Mouse (Mus musculus): ENCODE measurements around the gene Tmem213. TPM values are rescaled to one million over a fixed set of nuclear protein-coding genes. Genes with fewer than 3 reads are reported as not detected.

Gene Tmem213
- total RNA-seq (2014; fragmentation: Nextera tagmentation) (not detected in 2 replicates), total RNA-seq (2017) (not detected in 2 replicates)

DNA sequence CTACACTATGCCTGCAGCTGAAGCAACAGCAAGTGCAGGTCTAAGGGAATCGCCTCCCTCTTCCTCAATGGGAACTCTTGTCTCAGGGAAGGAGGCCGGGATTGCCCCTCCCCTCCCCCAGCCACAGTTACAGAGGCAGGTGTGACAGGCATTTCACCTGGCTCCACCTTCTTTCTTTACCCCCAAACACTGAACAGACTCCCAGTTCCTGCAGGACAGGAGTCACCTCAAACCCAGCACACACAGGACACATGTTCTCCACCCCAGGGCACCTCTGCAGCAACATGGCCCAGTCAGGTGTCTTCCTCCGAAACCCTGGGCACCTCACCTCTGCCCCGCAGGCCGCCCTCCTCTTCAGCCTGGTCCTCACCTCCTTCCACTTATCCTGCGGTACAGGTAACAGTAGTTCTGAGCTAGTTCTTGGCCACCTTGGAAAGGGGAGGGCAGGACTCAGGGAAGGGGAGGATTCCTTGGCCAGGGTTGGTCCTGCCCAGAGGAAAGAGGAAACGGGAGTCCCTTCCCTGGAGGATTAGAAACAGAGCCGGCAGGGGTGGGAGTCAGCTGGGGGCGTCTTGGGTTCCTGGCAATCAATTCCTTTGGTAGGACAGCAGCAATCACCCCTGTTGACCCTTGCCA lies at the start of gene Tmem213:
Gene Tmem213, plus strand, starts transcription at position 96 of the 636 bp plus-strand sequence.
- no peak for ATAC-seq (replicated peaks; ENCODE audit: poor library complexity, severe bottlenecking)

DNA sequence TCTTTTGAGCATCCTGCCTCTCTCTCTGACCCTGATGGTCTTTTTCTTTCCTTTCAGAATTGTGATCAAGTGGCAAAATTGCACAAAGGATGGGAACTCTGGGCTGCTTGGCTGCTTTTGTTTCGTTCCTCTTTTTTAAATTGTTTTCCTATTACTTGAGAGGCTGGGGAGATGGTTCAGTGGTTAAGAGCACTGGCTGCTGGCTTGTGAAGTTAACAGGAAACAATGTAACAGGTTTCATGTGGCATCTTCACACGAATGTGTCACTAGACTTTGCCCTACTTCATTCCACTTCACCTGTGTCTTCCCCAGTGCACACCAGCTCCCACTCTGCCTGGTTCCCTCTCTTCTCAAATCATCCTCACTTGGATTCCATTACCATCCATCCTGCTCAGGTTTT lies 44.4 kb upstream of the Tmem213 start:
- 0 out of 2 replicates have a peak, but pooled peaks have one; percentile 3 for ATAC-seq (replicated peaks; ENCODE audit: poor library complexity, severe bottlenecking)

DNA sequence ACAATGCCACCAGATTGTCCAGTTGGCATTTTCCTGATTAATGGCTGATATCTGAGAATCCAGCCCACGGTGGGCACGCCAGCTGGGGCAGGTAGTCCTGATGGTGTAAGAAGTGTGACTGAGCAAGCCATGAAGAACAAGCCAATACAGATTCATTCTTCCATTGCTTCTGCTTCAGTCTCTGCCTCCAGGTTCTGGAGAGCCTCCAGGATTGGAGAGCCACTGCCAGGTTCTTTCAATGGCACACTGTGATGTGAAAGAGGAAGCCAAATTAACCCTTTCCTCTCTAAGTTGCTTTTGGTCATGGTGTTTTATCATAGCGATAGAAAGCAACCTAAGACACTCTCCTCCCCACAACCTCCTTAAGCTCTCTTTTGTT lies 43.9 kb upstream of the Tmem213 start:
- peak; percentile 52 for ATAC-seq (replicated peaks; ENCODE audit: poor library complexity, severe bottlenecking)

DNA sequence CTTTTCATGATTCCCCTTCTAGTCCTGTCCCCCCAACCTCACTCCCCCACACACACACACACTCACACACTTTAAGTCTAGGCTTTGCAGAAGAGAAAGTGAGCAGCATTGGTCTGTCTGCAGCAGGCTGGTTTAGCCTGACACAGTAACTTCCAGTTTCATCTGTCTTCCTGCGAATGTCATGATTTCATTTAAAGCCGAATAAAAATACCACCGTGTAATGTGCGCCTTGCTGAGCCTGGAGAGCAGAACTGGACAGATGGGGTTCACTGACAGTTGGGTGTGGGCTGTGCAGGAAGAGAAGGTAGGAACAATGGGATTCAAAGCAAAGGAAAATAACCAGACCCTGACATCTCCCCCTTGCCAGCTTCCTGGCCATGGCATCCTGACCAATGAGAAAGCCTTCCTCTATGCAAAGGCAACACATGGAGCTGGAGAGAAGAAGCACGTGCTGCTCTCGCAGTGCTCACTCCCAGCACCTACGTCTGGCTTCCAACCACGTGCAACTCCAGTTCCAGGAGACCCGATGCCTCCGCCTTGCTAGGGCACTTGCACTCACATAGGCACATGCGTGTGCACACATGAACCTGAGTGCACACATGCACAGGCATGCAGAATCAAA lies 43.4 kb upstream of the Tmem213 start:
- ATAC-seq (replicated peaks; ENCODE audit: poor library complexity, severe bottlenecking) = peak; percentile 78

DNA sequence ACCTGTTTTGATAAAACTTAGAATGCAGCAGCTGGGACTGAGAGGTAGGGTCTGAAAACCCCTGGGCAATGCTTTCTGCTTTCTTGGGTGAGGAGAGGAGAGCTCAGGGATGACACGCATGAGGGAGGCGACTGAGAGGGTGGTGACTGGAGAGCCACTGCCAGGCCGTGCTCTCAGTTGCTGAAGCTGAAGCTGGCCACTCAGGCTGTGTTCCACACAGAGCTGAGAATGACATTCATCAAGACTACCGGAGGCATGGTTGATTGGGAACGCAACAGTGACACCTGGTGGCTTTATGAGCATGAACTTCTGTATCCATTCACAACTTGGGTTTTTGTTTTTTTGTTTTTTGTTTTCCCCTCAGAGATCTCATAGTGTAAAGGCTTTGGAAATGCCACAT lies 42.8 kb upstream of the Tmem213 start:
- peak; percentile 84 for ATAC-seq (replicated peaks; ENCODE audit: poor library complexity, severe bottlenecking)

DNA sequence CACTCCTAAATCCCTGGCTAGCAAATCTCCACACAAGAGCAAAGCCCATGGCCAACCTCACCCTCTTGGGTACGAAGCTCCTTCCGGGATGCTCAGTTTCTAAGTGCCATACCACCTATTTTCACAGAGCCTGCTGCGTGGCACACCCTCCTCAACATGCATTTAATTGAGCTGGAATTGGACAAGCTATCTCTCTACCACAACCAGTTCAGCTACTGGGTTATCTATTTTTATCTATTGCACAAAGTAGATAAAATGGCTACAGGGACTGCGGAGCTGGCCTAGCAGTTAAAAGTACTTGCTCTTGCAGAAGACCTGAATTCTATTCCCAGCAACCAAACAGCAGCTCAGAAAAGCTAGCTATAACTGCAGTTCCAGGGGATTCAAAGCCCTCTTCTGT lies 37.8 kb upstream of the Tmem213 start:
- ATAC-seq (replicated peaks; ENCODE audit: poor library complexity, severe bottlenecking) = no peak

DNA sequence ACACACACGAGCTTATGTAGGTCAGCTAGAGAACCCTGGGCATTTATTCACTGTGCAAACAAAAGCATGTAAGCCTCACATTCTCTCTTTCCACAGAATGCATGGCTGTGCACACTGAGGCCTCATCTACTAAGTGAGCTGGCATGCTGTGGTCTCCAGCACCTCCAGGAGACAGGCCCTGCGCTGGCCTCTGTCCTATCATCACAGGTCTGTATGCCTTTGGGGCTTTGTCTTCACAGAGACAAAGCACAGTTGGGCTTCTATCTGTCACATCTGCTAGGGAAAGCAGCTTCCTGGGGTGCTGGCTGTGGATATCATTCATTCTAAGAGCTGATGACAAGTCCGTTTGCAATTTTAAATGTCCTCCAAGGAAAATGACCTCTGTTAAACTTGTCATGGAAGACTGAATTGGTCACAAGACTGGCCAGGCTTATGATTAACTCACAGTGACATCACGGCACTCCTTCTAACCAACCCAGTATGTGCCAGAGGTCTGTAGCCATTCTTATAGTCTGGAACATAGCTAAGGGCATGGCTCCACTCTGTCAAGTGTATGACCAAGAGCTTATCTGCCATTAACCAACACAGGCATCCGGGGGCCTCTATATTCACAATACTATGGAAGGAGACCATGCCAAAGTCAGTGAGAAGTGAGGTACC lies 36.8 kb upstream of the Tmem213 start:
- ATAC-seq (replicated peaks; ENCODE audit: poor library complexity, severe bottlenecking) = no peak

DNA sequence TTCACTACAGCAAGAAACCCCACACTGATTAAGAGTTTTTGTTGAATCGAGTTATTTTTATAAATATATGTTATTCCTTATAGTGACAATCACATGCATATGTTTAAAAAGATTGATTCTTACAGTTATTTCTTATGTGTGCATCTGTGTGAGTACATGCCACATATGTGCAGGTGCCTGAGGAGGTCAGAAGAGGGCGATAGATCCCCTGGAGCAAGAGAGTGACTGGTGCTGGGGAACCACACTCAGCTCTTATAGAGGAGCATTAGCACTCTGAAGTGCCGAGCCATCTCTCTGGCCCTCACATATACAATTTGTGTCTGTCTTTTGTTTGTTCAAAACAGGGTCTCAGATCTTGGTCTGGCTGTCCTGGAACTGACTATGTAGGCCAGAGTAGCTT lies 35.5 kb upstream of the Tmem213 start:
- no peak for ATAC-seq (replicated peaks; ENCODE audit: poor library complexity, severe bottlenecking)

DNA sequence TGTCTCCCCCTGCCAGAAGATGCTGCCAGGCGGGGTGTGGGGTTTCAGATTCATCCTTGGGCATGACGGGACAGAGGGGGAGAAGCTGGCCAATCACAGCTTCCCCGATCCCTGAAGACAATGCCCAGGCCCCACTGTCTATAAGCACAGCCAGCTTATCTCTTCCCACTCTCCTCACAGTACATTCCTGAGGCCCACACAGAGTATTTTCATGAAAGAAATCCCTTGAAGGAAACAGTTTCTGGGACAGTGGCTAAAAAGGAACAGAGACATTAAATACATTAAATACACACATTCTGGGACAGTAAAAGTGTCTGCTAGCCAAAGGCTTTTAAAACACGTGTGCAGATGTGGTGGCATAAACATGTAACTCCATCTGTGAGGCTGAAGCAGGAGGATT lies 28.7 kb upstream of the Tmem213 start:
- no peak for ATAC-seq (replicated peaks; ENCODE audit: poor library complexity, severe bottlenecking)

DNA sequence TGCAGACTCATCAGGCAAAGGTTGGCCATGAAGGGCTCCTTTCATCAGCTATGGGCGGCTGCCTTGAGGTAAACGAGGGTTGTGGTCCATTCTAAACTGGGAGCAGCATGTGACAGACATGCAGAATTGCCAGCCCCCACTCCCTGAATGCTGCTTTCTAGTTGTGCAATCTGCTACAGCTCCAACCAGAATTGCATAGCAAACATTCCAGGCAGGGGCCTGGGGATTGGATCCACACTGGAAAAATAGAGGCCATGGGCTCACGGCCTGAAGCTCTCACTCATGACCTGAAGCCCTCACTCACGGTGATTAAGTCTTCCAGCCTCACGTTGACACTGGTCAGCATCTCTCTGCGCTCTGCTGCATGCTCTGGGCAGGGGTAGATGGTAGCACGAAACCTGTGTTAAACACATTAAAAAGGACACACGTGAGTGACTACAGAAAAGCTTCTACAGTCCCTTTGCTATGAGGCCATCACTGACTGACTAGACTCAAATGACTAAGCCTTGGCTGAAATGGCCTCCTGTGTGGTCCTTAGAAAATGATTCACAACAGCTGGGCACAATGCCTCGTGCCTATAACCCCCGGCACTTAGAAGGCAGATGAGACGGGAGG lies 27.2 kb upstream of the Tmem213 start:
- ATAC-seq (replicated peaks; ENCODE audit: poor library complexity, severe bottlenecking) = no peak

DNA sequence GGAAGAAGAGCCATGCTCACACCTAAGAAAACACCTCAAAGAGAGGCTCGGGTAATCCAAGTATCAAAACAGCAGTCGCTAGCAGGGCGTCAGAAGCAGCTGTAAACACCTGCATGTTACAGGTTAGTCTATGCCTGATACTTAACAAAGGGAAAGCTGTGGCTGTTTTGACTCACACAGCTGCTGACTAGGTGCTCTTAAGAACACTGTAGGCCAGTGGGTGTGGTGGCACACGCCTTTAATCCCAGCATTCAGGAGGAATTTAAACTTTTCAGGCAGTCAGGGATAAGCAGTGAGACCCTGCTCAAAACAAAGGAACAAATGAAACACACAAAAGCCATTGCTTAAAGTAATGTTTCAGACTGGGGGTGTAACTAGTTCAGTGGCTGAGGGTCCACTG lies 25.9 kb upstream of the Tmem213 start:
- no peak for ATAC-seq (replicated peaks; ENCODE audit: poor library complexity, severe bottlenecking)

DNA sequence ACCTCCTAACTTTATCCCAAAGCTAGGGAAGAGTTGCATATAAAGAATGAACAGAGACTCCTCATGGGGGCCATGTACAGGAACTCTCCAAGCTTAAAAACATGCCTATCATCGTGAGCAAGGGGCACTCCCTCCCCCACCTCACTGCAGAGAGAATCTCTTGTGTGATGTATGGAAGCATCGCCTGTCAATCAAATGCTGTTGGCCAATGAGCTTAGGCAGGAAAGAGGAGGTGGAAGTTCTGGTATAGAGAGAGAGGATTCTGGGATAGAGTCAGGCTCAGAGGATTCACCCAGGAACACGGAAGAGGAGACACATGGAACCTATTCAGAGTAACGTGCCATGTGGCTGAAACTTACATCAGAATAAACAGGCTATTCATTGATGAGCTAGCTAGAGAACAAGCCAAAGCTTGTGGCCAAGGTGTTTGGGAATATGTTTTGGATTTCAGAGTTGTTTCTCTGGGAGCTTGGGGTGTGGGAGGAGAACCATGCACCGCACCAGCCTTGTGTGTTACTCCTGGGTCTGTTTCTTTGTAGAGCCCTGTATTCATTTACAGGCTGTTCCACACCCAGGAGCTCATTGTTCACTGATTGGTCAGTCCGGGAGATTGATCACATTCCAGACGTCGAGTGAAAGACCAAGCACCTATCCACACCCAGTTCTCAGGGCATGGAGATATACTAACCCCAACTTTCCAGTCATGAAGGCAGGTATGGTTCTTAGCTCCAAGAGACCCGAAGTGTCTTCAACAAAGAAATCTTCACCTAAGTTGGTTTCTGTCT lies 21.6 kb upstream of the Tmem213 start:
- no peak for ATAC-seq (replicated peaks; ENCODE audit: poor library complexity, severe bottlenecking)

DNA sequence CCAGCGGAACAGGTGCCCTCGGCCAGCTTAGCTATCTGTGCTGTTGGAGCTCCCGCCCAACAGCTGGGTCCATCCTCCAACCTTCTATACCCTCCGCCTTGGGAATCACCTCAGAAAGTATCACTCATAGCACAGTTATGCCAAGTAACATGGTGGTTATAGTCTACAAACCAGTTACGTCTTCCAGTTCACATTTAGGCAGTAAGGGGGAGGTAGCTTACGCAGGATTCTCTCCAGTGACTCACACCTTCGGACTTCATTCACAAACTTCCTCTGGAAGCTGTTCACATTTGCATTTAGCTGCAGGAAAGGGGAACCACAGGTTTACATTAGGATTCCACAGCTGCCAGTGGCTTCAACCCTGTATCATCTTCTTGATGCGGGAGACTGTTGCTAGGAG lies 16.5 kb upstream of the Tmem213 start:
- ATAC-seq (replicated peaks; ENCODE audit: poor library complexity, severe bottlenecking) = no peak

DNA sequence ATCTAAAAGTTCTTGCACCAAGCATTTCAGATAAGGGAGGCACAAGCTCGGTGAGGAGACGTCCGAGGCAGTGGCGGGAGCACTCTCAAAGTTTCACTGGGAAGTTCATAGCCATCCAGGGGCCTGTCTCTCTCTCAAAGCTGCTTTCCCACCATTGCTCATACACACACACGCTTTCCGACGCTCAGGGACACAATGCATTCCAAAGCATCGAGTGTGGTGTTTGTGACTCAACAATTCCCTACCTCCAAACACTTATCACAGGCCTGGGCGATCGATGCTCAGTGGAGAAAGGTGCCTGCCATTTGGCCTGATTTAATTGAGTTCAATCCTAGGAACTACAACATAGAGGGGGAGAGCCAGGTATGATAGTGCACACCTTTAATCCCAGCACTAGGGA lies 14.4 kb upstream of the Tmem213 start:
- ATAC-seq (replicated peaks; ENCODE audit: poor library complexity, severe bottlenecking) = no peak

DNA sequence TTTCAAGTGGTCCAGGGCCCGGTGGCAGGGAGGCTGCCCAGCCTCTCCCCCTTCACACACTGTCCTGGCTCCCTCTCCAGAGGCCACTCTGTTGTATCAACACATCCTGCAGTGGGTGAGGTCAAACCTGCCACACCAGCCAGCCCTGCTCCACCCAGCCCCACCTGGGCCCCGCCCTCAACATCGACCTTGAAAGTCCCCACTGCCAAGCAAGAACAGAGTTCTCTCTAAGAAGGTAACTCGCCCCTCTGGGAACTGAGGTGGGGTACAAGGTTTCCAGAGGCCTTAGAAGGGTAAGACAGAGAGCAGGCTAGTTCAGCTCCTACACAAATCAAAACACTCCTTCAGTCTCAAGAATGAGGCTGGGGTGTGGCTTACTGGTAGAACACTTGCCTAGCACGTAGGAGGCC lies 12.1 kb upstream of the Tmem213 start:
- ATAC-seq (replicated peaks; ENCODE audit: poor library complexity, severe bottlenecking) = no peak

DNA sequence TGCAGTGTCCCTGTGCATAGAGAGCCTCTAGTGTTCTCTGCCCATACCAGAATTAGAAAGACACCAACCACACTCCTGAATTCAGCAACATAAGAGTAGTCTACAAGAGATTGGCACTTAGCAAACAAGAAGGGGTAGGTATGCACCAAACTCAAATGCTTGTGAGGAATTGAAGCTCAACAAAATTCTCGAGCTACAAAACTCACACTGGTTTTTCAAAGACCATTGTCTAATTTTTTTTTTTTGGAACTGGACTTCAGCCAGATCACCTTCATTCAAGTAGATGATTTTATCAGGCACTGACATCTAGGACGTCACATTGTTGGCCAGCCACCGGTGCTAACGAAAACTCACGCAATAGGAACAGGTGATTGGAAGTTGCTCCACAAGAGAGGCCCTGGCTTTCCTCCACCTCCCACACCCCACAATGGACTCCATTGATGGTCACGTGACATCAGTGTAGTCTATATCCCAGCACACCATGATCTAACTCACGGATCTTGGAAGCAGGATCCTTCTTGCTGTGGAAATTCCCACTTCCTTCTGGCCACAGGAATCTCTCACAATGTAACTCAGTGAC lies 6.7 kb upstream of the Tmem213 start:
- no peak for ATAC-seq (replicated peaks; ENCODE audit: poor library complexity, severe bottlenecking)

DNA sequence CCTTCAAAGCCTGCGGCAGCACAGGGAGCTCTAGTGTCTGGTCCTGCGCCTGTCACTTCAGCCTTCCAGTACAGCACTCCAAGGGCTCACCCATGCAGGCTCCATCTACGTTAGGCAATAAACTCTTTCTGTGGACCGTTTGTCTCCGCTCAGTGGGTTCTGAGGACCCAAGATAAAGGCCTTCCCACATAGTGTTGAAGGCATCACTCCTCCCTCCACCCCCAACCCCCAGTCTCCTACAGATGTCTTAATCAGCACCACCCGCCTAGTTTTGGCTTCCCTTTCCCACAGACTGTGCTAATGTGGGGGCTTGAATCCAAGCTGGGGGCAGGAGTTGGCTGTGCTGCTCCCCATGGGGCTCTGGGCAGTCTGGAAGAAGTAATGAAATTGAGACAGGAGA lies 5.3 kb upstream of the Tmem213 start:
- no peak for ATAC-seq (replicated peaks; ENCODE audit: poor library complexity, severe bottlenecking)

DNA sequence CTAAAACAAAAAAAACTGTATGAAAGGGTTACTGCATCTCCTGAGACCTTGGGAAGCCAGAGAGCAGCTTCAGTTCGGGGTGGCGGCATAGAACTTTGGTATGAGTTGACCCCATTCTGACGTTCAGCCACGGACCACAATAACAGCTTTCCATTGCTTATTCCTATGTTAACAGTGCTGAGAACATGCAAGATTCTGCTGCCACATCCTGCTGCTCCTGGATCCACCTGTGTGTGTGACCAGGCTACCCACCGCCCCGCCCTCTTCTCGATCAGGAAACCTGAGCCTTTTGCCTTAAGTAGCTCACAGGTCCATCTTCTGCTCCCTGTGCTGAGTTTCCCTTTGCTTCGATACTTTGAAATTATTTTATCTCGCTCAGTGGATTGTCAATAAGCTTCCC lies 3.1 kb upstream of the Tmem213 start:
- no peak for ATAC-seq (replicated peaks; ENCODE audit: poor library complexity, severe bottlenecking)

DNA sequence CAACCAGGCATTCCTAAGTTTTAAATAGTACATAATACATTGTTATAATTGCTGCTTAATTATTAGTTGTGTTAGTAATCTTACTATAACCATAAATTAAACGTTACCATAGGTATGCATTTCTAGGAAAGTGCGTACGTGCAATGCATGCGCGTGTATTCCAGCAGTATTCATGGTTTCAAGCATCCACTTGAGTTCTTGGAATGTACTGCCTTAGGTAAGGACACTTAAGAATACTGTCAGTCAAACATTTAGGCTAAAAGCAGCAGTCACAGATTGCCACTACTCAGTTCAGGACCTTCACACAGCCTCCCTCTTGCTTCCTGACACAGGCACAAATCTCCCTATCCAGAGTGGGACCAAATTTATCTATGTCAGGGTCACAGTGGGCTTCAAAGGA lies 606 bp upstream of the Tmem213 start:
- no peak for ATAC-seq (replicated peaks; ENCODE audit: poor library complexity, severe bottlenecking)

DNA sequence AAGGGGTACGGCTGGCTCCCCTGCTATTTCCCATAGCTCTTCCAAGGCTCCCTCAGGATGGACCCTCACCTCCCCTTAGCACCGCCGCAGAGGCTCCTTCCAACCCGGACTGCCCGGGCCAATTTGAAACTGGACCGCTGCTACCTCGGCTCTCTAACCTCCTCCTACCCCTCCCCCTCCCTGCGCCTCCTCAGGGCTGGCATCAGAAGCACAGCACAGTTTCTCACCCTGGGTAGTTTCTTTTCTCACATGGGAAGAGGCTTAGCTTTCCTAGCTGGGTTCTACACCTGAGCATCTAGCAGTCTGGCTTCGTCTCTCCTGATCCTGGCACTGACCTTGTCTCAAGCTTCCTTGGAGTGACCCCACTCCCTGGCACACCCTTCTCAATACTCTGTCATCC lies 816 bp downstream of the Tmem213 start:
- no peak for ATAC-seq (replicated peaks; ENCODE audit: poor library complexity, severe bottlenecking)

All from granulocyte monocyte progenitor cell, adult 5-6 weeks (primary cell).